Mouse (Mus musculus): Measurements from ENCODE around the gene Ecm1. TPM values are rescaled to one million over a fixed set of nuclear protein-coding genes. Genes with fewer than 3 reads are reported as not detected.

Gene Ecm1
- total RNA-seq (2015; ENCODE audit: low replicate concordance) (6.5 TPM in 1 of 2 replicates, not detected in the other), total RNA-seq (2017; ENCODE audit: low replicate concordance) (not detected in 2 replicates)

DNA sequence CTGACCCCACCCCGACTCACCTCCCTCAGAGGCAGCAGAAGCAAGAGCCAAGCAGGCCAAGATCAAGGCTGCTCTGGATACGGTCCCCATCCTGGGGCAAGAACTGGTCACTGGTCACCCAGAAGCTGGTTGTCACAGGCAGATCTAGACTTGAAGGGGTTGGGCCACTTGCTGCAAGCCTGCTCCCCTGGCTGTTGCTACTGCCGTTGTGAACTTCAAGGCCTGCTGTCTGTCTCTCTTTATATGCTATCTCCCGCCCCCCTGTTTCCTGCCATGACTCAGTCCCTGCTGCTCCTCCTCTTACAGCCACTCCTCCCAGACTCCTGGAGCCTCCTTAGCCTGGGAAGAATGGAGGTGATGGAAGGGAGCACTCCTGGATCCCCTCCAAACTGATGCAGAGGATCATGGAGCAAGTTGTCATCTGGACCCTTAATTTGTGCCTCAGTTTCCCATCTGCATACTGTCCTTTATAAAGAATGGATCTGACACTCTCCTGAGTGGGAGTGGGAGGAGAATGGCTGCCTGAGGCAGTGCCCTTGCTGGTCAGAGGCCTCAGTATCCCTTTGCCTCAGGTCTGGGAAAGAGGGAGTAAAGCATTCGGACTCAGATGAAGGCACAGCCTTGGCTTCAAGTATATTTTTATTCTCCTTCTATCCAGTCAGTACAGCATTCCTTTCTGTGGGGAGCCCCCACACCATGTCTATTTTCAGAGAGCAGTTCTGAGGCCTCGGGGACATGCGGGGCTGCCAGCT lies at the start of gene Ecm1:
Gene Ecm1 (minus strand): TSS at position 217 of the 752 bp plus-strand sequence.
- no peak for ATAC-seq (replicated peaks; ENCODE audit: low FRiP score, poor library complexity, severe bottlenecking)

DNA sequence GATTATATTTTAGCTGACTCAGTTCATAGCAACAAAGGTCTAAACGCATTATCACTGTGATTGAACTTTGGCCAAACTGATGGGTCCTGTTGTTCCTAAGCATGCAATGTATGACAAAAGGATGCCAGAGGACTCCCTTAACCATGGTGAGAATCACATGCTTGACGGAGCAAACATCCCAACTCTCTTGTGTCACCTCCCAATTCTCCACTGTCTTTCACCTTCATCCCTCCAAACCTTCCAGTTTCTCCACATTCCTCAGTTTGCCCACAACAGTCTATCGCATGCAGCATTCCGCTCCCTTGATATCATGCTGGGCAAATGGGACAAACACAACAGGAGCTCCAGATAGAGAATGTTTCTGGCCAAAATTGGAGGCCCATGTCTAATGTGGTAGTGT lies 46.1 kb upstream of the Ecm1 start:
- ATAC-seq (replicated peaks; ENCODE audit: low FRiP score, poor library complexity, severe bottlenecking), result no peak

DNA sequence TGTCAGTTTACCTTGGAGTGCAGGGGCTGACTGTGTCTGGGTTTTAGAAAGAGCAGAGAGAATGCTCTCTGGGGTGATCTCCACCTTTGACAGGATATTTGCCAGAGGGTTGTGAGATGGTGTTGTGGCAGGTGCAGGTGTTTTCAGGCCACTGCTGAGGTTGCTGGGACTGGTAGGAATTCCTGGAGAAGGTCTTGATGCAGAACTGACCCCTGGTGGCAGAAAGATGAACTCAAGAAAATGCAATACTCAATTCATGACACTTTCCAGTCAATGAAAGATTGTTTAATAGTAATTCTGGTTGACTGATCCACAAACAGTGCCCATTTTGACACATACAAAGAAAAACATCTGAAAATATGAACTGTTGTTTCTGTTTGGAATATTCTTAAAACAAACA lies 32.6 kb upstream of the Ecm1 start:
- no peak; the same call in 1 of the 2 replicates for ATAC-seq (replicated peaks; ENCODE audit: low FRiP score, poor library complexity, severe bottlenecking)

- no peak for ATAC-seq (replicated peaks; ENCODE audit: low FRiP score, poor library complexity, severe bottlenecking)
Observed at GRCm38 (mm10) chr3:95765534-95765933, 26.2 kb upstream of the Ecm1 start.

DNA sequence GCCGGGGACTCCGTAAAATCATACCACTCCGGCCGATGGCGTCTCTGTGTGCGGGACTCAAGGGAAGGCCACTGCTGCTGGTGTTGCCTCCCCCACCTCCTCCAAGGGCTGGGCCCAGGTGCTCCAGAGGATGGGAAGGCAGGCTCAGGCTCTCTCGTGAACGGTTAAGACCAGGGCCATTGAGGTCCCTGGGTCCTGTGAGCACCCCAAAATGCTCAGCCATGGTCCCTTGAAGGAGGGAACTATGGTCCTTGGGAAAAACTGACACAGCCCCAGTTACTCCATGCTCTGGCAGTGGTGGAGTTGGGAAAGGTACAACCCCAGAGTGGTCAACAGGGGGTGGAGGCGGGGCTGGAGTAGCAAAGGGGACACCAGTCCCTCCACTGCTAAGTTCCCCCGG lies 24.4 kb upstream of the Ecm1 start:
- ATAC-seq (replicated peaks; ENCODE audit: low FRiP score, poor library complexity, severe bottlenecking), result no peak

DNA sequence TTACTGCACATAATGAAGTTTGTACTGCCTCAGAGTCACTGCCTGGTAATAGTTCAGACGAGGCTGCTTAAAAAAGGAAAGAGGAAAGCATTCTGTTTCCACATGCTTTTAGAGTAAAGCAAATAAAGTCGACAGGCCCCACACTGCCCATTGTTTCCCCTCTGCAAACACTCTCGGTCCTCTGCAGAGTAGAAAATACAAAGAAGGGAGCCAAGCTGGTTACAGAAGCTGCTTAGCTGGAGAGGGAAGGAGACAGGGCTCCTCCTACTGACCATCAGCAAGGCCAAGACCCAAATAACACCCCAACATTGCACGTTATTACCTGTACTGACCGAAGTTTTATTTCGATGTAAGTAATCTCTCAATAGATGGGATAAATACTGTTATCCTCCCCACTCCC lies 23.6 kb upstream of the Ecm1 start:
- no peak for ATAC-seq (replicated peaks; ENCODE audit: low FRiP score, poor library complexity, severe bottlenecking)

DNA sequence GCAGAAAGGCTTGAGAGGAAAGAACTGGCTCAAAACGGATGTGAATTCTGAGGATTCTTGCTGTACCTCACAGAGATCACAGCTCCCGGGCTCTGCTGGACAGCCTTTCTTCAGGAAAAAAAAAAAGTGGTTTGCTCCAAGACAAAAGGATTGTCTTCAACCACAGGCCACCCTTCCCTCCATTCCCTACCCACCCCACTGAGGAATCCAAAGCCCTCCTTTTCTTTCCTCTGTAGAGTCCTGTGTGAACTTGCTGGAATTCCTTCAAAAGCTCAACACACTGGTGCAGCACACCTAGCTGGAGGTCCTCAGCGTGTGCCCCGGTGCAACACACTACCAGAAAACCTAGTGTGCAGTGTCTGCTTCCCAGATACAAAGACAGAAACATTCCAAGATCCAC lies 22.4 kb upstream of the Ecm1 start:
- no peak for ATAC-seq (replicated peaks; ENCODE audit: low FRiP score, poor library complexity, severe bottlenecking)

DNA sequence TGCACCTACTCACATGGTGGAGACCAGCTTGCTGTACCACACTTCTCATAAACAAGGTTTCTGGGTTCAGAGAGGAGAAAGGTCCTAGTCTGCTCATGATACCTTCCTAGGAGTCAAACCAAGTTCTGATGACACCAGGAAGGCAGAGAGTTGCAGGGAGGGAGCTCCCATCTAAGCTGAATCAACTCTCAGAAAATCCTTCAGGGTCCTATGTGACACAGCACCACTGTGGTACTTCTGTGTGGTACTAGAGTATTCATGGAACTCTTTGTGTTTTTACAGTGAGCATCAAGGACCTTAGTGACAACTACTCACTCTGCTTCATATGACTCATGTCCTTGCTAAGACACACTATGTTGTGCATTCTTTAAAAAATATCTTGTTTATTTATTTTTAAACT lies 21.3 kb upstream of the Ecm1 start:
- ATAC-seq (replicated peaks; ENCODE audit: low FRiP score, poor library complexity, severe bottlenecking), result no peak

- ATAC-seq (replicated peaks; ENCODE audit: low FRiP score, poor library complexity, severe bottlenecking), result no peak
Observed at GRCm38 (mm10) chr3:95760106-95760505, 20.7 kb upstream of the Ecm1 start, which contains the start of gene Tars2. Gene Tars2, minus strand, starts transcription at chr3:95760206.

DNA sequence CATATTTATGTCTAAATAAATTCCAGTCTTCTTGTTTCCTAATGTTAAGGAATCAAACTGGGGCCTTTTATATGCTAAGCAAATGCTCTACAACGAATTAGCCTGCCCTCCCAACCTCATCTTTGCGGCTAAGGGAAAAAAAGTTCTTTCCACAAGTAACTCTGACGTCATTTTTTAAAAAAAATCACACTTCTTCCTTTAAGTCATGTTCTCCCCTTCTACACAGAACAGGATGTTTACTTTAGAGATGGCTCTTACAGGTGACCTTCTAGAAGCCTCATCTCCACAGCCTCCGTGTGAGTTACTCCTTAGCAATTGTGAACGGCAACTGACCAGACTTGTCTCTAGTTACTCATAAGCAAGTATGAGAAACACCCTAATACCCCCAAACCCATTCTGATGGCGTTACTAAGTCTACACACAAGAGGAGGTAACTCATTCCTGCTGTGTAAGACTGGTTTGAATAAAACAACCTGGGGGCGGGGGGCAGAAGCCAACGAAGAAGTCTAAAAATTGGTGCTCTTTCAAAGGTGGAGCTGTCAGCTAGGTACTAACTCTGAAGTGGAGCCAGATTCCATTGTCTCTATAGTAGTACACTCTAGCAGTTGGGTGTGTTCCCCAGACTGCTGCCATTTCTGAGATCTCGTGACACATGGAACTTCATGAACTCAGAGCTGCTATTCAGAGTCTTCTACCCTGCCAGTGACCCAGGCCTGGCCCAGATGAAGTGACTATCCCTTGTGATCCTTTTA lies 19.3 kb upstream of the Ecm1 start:
- ATAC-seq (replicated peaks; ENCODE audit: low FRiP score, poor library complexity, severe bottlenecking), result no peak

DNA sequence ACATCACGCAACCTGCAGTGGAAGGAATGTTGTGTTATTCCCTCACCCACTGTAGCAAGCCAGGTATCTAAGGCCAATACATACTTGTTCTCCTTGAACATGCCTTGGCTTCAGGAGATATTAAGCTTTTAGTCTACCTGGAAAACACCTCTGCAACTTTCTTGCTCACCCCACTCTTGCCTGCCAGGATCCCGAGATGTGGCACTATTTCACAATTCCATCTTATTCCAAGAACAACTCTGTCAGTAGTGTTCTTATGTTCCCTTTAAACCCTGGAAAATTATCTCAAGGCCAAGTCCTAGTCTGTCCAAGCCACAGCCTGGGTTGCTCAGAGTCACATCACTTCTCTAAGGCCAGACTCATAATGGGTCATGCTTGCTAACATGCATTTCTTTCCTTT lies 17.4 kb upstream of the Ecm1 start:
- no peak for ATAC-seq (replicated peaks; ENCODE audit: low FRiP score, poor library complexity, severe bottlenecking)

- peak; percentile 99 for ATAC-seq (replicated peaks; ENCODE audit: low FRiP score, poor library complexity, severe bottlenecking)
Observed at GRCm38 (mm10) chr3:95754345-95755206, 15.2 kb upstream of the Ecm1 start.

- ATAC-seq (replicated peaks; ENCODE audit: low FRiP score, poor library complexity, severe bottlenecking), result no peak
Observed at GRCm38 (mm10) chr3:95752935-95753334, 13.6 kb upstream of the Ecm1 start.

DNA sequence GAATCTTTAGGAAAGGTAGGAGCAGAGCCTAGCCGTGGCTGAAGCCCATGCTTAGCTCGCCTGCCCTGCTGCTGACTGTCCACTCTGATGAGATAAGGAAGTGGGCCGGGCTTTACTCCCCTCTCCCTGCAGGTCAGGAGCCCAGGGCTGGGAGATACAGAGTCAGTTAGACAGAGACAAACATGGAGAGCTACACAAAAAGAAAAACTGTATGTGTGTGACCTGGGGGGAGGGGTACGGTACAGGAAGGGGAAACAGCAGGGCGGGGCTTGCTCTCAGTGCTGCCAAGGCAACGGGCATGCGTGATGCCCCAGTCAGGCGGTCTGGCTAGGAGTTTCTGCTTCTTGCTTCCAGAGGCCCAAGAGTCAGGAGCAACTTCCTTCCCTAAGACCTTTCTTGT lies 1.0 kb upstream of the Ecm1 start:
- no peak for ATAC-seq (replicated peaks; ENCODE audit: low FRiP score, poor library complexity, severe bottlenecking)

DNA sequence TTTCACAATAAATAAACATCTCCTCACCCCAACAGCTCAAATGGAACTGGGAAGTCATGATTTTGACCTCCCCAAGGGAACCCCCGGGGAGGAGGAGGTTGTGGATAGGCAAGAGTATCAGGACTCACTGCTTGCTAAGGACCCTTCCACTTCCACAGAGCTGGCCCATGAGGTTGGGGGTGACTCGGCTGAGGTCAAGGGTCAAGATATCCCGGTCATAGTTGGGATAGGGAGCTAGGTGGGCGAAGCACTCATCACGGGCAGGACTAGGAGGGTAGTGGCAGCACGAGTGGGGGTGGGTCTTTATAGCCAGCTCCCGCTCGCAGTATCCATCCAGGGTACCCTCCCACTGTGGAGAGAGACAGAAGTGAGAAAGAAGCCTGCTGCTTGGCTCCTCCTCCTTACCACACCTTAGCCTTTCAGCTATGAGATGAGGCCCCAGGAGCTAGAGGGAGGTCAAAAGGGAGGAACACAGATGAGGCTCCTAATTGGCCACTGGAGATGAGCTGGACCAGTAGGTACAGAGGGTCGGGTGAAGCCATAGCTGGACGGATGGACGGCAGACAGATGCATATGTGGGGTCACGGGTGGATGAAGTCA lies 4.2 kb downstream of the Ecm1 start:
- ATAC-seq (replicated peaks; ENCODE audit: low FRiP score, poor library complexity, severe bottlenecking), result no peak

DNA sequence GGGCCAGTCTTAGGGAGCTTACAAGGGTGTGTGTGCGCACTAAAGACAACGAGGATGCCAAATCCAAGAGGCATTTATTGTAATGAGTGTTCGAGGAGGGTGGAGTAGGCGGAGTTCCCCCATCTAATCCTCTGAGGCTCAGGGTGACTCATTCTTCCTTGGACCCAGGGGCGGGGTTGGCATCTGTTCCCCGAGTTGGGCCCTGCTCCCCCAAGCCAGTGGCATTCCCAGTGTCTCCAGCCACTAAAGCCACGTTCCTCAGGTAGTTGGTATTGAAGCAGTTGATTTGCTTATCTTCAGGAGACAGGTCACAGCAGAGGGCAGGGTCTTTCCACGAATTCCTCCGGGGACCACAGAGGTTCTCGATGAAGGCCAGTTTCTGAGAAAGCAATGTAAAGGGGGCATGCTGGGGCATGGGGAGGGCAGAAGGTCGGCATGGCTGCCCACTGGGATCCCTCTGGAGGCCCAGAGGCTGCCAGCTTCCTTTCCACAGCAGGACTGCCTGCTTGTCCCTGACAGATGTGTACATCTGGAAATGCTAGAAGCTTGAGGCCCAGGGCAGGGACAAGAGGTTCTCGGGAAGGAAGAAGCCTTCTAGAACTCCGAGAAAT lies 5.2 kb downstream of the Ecm1 start:
- ATAC-seq (replicated peaks; ENCODE audit: low FRiP score, poor library complexity, severe bottlenecking), result no peak

GRCm38 (mm10) chr3:95732744-95733521 lies 6.4 kb downstream of the Ecm1 start:
- 0 out of 2 replicates have a peak, but pooled peaks have one; percentile 6 for ATAC-seq (replicated peaks; ENCODE audit: low FRiP score, poor library complexity, severe bottlenecking)

- ATAC-seq (replicated peaks; ENCODE audit: low FRiP score, poor library complexity, severe bottlenecking), result no peak
Observed at GRCm38 (mm10) chr3:95732297-95732696, 7.1 kb downstream of the Ecm1 start.

GRCm38 (mm10) chr3:95731802-95732201 lies 7.6 kb downstream of the Ecm1 start:
- no peak for ATAC-seq (replicated peaks; ENCODE audit: low FRiP score, poor library complexity, severe bottlenecking)
